Mouse (Mus musculus) cerebellum, postnatal 25 days (tissue): ENCODE data around the gene Jag1.

Experiments
- DNase-seq, 2 experiments: peaks; one replicate each; pipeline ENCODE4 v3.0.0; 2021; ENCODE audit warnings: mixed read lengths in 2 of 2

Jag1 gene

DNA sequence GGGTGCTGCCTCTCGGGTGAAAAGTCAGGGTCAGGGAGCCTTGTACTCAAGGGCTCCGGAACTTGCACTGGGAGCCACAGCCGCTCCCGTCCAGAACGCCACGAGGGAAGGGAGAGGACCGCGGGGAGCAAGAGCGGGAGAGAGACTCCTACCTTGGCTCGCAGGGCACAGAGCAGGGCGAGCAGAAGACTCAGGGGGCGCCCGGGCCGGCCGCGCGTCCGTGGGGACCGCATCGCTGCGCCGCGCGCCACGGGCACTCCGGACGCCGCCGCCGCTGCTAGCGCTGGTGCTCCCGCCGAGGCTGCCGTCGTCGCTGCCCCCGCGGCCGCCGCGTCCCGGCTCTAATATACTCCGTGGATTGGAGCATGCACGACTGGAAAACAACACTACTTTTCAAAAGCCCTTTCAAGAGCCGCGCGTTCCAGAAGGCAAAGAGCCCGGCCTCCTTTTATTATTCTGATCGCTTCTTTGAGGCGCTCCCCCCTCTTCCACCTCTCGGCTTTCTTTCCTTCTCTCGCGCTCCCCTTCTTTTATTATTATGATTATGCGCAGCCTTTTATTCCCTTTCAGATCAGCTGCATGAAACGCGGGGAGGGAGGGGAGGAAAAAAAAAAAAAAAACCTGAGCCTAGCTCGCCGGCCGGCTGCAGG lies at the start of gene Jag1:
Jag1 (minus strand) TSS at position 620 of the 650 bp plus-strand sequence.
- peak; percentile 32 to 45 for DNase-seq

DNA sequence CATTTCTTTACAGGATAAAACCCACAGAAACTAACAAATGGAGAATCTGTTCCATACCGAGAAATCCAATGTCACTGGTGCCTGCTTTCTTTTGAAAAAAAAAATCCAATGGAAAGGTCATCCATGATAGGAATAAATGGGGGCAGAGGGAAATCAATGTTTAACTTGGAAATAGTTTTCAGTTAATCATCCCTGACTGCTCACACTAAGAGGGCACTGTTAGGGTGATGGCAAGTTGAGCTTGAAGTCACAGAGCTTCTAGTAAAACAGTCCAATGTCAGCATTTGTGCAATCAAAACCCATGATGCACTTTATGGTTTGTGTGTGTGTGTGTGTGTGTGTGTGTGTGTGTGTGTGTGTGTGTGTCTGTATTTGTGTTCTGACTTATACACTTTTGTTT lies 39.6 kb upstream of the Jag1 start:
- DNase-seq: no peak

DNA sequence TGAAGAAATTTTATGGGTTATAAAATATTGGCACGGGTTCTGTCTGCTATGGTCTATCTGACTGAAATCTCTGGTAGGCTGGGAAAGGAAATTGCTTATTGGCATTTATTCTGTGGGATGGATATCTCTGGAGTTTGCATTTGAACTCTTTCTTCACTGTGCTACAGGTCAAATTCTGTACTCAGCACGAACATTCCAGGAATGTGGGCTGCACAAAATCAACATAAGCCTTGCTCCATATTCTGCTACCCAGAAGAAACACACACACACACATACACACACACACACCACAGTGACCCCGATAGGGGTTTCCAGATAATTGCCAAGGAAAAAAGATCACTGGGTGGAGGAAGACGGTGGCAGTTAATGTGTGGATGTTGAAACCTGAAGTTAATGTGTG lies 37.4 kb upstream of the Jag1 start:
- no peak for DNase-seq

DNA sequence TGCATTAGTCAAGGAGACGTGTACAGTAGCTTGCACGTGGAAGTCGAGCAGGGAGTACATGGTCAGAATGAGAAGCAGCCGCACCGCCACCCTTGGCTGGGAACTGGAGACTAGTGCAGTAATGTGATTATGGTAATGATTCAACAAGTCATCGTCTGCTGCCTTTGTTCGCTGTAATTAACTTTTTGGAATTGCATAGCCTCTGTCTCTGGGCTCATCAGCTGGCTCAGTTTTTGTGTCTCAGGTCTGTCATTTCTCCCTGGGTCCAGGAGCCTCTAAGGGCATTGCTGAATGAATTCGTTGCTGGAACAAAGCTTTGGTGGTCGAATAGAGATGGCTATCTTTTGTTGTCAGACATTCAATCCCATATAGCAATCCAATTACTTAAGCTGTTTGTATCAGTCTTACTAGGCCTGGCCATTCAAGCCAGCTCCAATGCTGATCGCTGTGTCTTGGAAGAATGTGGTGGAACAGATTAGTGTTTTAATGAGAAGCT lies 36.8 kb upstream of the Jag1 start:
- DNase-seq: no peak

DNA sequence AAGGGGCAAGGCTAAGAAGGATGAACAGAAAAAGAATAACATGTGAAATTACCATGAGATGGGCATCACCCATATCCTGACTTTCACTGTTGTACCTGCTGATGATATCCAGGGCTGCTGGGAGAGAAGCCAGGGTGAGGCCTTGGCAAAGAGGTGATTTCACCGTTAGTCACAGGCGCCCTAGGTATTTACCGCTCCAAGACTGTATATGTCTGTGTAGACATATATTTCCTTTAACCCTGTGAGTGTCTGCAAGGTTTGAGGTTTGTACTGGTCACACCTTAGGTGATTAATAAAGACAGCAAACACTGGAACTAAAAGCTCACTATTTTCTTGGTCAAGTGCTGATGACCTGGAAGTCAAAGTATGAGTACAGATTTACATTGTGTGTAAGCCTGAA lies 34.5 kb upstream of the Jag1 start:
- DNase-seq: no peak

DNA sequence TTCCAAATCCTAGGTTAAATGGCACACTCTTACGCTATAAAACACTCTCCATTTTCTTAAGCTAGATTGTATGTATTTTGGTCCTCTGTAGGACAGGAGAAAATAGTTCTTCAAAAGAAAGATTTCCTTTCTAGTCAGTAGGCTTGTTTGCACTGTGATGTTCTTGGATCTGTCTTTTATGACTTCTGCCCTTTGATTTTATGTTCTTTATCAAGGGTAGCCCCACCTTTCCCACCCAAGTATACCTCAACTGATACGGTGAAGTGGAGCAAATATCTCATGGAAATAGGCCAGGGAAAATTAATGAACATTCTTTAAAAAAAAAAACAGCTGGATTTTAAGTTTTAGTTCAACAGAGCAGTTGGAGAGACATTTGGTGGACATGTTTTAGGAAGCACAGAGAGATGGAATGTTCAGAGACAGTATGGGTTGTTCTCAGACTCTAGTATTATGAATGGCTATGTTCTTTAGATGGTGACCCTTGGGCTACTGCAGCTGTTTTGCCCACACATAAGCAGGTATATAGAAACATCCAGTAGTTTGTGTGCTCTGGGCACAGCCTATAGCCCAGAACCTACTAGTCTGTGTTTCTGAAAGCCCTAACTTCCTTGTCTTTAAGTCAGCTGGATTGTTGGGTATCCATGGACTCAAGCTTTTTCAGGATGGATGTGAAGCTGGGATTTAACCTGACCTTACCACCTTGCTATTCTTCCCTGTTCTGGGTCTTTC lies 30.7 kb upstream of the Jag1 start:
- no peak for DNase-seq

DNA sequence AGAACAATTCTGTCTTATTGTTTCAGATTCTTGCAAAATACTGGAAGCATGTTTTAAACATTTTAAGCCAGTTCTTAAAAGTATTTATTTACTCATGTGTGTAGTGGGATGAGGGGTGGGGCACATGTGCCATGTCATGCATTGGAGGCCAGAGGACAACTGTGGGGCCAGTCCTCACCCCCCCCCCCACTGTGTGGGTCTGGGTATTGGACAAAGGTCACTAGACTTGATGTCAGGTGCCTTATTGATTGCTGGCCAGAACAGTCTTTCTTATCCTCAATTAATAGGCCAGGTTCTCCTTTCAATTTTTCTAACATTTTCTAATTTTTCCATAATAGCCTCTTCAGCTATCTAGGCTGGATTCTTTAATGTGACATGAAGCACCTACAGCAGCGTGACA lies 21.6 kb upstream of the Jag1 start:
- DNase-seq: no peak

DNA sequence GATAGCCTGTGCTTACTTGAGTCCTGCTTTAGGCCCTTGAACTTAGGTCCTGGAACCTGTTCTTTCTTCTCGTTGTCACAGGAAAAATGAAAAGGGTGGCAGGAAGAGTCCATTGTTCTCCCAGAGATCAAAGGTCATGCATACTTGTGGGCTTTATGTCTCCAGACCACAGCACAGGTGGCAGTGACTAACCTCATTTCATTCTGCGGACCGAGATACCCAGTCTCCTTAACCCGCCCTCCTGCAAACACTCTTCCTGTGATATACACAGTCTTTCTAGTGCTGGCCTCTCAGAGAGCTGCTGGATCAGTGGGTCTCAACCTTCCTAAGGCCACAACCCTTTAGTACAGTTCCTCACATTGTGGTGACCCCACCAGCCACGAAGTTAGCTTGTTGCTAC lies 17.6 kb upstream of the Jag1 start:
- DNase-seq: no peak

DNA sequence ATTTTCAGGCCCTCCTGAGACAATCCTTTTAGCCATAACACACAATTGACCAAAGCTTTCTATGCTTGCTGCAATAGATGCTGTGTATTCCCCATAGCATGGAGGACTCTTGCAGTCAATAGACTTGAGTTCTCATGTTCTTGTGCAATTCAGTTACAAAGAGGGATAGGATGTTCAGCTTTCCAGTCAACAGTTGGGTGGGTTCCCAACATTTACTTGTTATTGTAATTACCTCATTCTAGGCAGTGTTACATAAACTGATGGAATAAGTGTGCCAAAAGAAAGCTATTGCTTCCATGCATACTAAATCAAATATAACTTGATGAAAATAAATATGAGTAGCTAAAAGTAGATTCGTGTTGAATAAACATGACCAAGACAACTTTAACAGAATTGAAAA lies 8.4 kb upstream of the Jag1 start:
- DNase-seq: no peak

DNA sequence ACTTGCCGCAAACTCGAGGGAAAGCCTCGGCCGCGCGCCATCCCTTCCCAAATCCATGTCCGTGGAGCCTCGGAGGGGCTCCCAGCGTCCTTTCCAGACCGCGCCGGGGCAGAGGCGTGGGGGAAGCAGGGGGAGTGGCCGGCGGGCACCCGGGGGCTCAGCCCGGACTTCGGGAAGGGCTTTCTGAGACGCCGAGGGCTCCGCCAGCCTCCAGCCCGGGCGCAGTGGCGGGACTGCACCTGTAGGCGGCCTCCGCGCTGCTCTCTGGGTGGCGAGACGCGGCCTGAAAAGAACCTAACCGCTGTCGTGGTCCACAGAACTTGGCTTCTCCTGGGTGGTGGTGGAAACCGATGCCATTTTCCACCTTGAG lies 862 bp upstream of the Jag1 start:
- peak; percentile 55 to 75 for DNase-seq

DNA sequence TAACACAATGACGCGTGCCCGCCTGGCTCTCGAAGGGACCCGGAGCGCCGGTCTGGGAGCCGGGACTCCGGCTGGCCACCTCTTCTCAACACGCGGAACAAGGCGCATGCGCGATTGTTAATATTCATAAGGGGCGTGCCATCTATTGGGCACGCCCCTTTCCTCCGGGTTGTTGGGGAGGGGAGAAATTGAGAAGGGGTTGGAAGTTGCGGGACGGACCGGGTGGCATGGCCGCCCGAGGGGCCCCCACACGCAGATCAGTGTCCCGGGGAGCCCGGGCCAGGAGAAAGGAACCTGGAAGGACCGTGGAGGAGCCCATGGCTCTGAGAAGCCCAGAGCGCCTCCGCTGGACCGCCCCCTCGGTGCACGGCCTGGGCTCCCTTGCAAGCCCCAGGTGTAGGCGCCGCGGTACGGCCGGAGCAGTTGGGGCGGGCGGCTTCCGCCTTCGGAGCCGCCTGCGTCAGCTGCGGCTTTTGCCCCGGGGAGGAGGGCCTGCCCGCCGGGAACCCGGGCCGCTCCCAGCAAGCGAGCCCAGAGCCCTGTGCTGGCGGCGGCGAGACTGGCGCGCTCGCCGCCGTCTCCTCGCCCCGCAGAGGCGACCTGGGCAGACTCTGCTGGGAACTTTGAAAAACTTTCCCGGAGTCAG lies 354 bp upstream of the Jag1 start:
- peak; percentile 46 to 77 for DNase-seq

DNA sequence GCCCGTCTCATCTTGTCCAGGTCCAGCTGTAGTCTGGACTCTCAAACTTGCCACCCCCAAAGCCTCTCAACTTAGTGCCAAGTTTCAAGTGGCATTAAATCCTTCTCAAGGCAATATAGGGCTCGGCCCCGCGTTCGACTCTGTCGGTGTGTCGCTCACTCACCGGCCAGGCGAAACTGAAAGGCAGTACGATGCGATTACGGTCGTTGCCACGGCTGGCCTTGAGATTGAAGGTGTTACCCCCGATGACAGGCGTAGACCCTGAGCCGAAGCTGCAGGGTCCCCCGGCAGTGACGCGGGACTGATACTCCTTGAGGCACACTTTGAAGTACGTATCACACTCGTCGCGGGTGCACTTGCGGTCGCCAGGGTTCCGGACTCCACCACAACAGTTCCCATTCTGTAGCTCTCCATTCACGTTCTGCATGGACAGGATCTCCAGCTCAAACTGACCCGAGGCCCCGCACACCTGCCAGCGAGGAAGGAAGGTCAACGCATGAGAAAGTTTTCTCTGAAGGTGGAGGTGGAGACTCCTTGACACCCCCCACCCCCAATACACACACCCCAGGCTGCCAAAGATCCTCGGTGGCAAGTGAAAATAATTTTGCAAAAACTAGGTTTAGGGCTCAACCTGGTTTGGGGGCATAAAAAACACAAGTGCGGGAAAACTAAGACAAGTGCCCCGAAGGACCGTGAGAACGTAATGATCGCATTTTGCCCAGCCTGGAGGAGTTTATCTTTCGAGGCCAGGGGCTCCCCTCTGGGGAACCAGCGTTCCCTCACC lies 1.0 kb downstream of the Jag1 start:
- peak; percentile 15 to 21 for DNase-seq

DNA sequence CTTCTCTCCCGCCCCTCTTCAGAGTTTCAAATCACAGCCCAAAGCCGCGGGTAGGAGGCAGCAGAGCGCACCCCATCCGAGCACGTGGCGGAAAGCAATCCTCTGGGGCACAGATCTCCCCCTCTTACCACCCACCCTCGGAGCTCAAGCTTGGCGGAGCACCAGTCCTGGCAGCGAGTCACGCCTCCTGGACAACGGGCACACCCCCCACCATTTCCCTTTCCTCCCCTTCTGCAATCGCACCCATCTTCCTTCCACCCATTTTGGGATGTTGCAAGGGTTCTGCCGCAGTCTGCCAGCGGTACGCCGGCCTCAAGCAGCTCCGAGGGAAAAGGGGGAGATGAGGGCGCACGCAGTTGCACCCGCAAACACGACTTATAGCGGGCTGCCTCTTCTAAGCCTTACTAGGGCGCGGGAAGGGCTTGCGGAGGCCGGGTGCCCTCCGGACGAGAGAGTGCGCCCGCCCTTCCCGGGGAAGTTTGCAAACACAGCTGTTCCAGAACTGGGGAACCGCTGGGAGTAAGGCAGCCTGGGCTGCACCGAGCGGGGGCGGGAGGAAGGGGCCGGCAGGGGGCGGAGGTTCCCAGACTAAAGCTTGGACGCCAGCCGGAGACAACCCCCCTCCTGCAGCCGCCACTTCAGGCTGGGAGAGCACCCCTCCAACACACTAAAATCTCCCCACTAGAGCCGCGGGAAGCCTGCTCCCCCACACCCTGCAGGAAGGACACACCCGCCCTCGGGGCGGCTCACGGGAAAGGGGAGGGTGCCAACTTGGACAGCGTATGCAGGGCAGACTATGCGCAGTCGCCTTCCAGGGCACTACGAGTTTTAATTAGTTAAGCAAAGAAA lies 2.0 kb downstream of the Jag1 start:
- DNase-seq: peak; percentile 48 to 67

DNA sequence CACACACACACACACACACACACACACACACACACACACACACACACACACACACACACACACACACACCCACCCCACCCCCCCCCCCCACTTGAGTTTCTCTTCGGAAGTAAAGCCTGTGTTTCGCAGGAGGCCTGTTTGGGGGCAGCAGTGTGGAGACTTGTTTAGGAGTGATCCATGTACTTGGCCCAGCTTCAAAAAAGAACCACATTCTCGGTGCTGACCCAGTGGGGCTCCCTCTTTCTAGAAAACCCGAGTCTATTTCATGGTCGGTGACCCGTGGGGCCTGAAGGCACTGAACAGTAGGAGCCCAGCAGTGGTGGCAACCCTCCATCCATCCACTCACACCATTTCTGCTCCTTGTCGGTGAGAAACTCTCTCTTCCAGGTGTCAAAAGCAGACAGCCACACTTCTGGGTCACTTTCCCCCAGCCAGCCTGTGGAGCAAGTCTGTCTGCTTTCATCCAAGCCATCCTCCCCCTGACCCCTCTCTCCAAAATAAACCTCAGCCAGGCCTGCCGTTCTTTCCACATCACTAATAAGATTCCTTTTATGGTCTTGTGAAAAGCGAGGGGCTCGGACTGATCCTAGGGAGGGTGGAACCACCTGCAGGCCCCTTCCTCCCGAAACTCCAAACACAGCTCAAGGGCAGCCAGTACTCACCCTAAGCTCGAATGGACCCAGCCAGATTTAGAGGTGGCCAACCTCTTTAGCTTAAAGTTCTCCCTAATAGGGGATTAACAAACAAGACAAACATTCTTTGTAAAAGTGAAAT lies 3.0 kb downstream of the Jag1 start:
- no peak for DNase-seq

DNA sequence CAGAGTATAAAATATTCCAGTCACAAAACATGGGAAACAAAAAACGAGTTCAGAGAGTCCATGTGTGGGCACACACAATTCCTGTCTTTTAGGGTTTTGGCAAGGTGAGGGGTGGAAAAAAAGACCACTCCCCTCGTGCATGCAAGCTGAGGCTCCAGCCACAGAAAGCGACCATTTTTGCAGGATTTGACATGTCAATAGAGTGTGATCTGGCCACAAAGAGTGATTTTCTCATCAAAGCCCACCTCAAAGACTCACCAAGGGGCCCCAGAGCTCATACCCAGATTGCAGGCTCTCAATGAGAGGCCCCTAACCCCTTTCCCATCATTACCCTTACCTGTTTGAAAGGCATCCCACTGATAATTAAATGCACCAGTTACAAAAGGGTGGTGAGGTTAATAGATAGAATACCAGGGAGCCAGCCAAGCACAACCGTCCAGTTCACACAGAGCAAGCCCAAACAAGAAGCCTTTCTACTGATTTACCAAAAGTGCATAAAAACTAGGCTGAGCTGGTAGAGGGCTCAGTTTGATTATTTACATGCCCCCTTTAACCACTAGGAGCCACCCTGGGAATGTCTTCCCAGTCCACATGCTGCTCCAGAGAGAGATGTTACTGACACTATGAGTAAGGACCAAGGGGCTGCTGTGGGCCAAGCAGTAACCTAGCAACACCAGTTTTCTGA lies 6.1 kb downstream of the Jag1 start:
- no peak for DNase-seq

DNA sequence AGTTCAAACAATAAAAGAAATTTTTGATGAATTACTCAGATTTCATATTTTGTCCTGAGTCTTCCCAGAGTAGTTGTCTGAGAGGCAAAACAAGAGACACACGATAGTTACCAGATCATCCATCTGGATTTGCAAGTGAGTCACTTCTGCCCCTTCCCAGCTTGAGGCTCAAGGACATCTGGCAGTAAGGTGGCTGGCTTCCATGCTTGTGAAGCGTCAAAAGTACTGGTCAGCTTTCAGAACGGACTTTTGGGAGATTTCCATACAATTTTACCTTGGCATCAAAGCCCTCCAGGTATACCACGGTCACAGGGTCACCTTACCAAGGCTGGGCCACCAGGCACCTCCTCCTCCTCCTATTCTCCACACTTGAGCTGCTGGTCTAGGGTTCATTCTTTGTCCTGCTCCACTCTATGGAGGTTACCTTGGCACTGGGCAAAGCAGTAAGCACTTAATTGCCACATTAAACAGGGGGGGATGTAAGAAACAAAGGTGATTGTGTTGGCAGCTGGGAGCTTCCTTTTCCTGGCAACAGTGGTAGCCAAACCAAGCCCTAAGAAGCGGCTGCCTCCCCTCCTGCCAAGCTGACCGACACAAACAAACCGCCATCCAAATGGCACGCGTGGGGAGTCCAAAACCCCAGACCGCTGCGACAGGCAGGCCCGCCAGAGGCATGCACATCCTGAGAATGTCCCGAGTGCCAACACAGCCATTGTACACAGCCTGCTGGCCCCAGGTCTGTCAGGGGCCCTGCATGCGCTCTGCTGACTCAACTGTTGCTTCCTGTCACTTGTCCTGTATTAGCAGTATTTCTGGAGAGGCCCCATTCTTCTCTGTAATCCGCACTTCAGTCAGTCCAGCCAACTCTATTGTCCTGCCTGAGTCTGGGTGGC lies 6.9 kb downstream of the Jag1 start:
- no peak for DNase-seq

DNA sequence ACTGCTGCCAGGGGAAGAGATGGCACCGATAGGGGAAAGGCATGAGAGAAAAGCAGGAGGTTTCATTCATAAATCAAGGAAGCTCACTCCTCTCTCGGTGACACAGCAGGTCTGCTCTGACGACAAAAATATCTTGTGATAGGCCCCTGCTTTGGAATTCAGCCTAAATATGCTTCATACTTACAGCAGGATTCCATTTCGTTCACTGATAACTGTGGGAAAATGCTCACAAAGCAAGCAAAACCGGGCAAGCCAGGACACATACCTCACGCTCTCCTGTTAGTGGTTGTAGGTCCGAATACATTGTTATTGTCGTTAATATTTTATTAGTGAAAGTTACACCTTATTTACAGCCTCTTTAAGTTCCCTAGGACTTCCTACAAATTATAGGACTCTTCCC lies 8.5 kb downstream of the Jag1 start:
- no peak for DNase-seq

DNA sequence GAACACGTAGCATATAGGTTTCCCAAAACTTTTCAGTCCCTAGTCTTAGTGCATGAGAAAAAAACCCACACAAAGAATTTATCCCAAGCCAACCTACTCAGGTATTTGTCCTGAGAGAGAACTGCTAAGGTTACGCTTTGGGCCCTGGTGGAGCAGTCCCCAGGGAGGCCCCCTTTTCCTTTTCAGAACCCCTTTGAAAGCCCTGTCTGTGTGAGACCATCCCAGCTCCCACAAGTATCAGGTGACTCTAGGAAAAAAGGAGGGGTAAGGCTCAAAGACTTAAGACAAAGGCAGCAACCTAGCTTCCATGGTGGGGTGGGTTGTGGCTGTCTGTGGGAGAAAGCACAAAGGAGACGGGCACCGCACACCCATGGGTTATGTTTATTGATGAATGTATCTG lies 9.2 kb downstream of the Jag1 start:
- no peak for DNase-seq

DNA sequence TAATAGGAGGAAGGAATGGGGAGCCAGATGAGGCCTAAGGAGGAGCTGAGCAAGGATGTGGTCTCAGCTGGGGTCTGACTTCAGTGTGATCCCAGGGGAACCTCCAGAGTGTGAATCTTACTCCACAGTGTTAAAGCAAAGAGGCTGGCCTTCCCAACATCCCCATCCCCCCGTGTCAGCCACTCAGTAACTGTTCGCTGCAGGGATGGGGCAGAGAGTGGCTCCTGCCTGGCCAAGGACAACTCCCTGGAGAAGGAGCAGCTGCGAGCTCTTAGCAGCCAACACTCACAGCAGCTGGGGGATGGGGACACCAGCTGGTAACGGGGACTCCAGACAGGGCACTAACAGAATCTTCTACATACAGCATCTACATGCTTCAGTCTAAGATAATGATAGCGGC lies 15.4 kb downstream of the Jag1 start:
- no peak for DNase-seq

DNA sequence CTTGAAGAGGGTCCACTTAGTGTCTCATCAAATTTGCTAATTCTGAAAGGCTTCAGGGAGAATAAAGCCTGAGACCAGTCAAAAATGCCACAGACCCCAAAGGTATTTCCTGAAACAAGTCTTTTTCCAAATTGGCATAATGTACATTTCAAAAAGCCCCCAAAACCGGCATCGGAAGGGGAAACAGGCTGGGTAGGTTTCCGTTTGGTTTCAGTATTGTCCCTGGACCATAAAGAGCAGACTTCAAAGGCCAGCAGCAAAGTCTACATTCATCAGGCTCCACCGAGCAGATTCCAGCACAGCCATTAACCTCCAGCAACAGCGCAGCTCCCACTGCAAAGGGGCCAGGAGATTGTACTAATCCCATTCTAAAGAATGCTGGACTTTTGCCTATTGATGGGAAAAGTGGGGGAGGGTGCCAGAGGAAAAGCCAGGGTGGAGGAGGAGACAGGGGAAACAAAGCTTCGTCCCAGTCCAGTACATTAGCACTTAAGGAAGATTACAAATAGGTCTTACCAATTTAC lies 17.2 kb downstream of the Jag1 start:
- DNase-seq: no peak
